Mouse (Mus musculus) cortical plate, adult 2 months (tissue): ENCODE measurements around the gene Whrn. TPM values are rescaled to one million over a fixed set of nuclear protein-coding genes. Genes with fewer than 3 reads are reported as not detected.

Source experiments
- H3K27ac ChIP-seq: fragments of 200-500 bp; 2 replicates; pipeline ENCODE4 v1.5.1; 2012; ENCODE audit warnings: low read length, control low read depth, inconsistent platforms; ENCODE audit not compliant: insufficient read depth
- H3K4me1 ChIP-seq: fragments of 200-500 bp; 2 replicates; pipeline ENCODE4 v1.6.1; 2011; ENCODE audit warnings: low read length; ENCODE audit not compliant: control insufficient read depth, insufficient read depth
- H3K4me3 ChIP-seq: fragments of 200-500 bp; 2 replicates; pipeline ENCODE4 v1.5.1; 2011; ENCODE audit warnings: mild to moderate bottlenecking, low read length, control low read depth; ENCODE audit not compliant: insufficient read depth
- CTCF ChIP-seq: fragments of 200-500 bp; IDR thresholded peaks from 2 replicates; pipeline ENCODE4 v1.5.1; 2011; ENCODE audit warnings: mild to moderate bottlenecking, control low read depth, low read length; ENCODE audit not compliant: insufficient read depth; ENCODE audit errors: extremely low read depth
- POLR2A ChIP-seq: fragments of 200-500 bp; IDR thresholded peaks from 2 replicates; pipeline ENCODE4 v1.6.1; 2011; ENCODE audit warnings: mild to moderate bottlenecking, low read length, control low read depth; ENCODE audit not compliant: insufficient read depth; ENCODE audit errors: extremely low read depth
- polyA plus RNA-seq: library from polyadenylated mRNA; depleted of rRNA; stranded (reverse); fragments of >200 nt; gene quantifications from 2 replicates; pipeline ENCODE4 v1.2.3, GENCODE M21; 2012

Gene Whrn
- polyA plus RNA-seq, 1 experiment: 56.2 TPM

DNA sequence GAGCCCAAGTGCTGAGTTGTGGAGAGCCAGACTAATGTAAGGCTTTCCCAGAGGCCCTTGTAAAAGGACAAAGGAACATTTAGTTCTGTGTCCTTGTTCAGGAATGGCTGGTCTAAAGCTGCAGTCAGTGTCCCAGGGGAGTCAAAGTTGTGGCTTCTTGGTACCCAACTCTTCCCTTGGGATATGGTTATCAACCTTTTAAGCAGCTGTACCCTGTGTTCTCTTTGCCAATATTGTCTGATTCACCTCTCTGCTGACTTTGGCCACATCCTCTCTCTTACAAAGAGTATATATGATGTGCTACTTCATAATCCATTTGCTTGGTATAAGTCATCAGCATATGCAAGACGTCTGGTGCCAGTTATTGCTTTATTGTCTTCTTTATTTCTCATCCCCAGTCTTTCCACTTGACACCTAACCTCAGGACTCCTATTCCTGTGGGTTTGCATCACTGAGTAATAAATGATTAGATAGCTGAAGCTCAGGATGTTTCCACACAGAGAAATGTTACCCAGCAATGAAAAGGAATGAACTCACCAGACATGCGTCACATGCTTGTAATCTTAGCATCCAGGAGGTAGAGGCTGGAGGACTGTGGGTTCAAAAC is 26.1 kb upstream of the Whrn start:
- Histone ChIP-seq H3K27ac (no peak overlapping the region), H3K4me1 (no peaks in the 10 kb centered on the region), H3K4me3 (no peak overlapping the region)
- TF ChIP-seq CTCF: no peak
- TF ChIP-seq POLR2A: no peak

GRCm38 (mm10) chr4:63515021-63515420 is 19.2 kb upstream of the Whrn start:
- H3K4me1 ChIP-seq: no peaks in the 10 kb centered on the region
- no peak overlapping the region for H3K4me3 ChIP-seq
- no peak for TF ChIP-seq CTCF
- no peak for TF ChIP-seq POLR2A
- no peak overlapping the region for H3K27ac ChIP-seq

DNA sequence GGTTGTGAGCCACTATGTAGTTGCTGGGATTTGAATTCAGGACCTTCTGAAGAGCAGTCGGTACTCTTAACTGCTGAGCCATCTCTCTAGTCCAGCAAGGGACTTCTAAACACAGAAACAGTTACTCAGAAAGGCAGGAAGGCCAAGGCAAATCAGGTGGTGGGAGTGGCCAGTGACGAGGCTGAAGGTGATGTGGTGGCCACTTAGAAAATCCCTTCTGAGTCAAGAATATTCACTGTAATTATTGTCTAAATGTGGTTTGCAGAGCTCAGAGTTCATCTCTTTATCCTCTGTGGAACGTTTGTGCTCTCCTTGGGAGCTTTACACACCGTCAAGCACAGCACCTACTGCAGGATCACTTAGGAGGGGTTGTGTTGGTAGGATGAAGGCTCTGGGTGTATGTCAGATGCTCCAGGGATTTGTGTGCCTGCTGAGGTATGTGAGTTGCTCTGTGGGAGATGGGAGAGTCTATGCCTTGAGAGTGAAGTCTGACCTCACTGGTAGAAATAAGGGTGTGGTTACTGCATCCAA is 18.7 kb upstream of the Whrn start:
- TF ChIP-seq CTCF (no peak), POLR2A (no peak)
- H3K4me1 ChIP-seq: no peaks in the 10 kb centered on the region
- H3K4me3 ChIP-seq: no peak overlapping the region
- H3K27ac ChIP-seq: no peak overlapping the region

GRCm38 (mm10) chr4:63512921-63513320 is 17.1 kb upstream of the Whrn start:
- Histone ChIP-seq H3K4me1 (no peaks in the 10 kb centered on the region), H3K27ac (no peak overlapping the region), H3K4me3 (no peak overlapping the region)
- no peak for TF ChIP-seq CTCF
- TF ChIP-seq POLR2A: no peak

DNA sequence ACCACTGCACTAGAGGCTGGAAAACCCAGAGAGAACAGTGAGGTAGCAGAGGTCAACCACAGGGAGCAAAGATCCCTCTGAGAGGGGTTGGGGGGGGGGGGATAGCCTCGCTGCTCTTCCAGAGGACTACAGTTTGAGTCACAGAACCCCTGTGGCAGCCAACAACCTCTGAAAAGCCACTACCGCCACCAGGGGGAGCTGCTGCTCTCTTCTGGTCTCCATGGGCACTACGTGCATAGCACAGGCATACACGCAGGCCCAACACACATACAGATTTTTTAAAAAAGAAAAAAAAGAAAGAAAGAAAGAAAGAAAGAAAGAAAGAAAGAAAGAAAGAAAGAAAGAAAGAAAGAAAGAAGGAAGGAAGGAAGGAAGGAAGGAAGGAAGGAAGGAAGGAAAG is 12.4 kb upstream of the Whrn start:
- Histone ChIP-seq H3K4me3 (no peak overlapping the region), H3K4me1 (no peaks in the 10 kb centered on the region), H3K27ac (no peak overlapping the region)
- TF ChIP-seq CTCF (peak; percentile 47), POLR2A (no peak)

DNA sequence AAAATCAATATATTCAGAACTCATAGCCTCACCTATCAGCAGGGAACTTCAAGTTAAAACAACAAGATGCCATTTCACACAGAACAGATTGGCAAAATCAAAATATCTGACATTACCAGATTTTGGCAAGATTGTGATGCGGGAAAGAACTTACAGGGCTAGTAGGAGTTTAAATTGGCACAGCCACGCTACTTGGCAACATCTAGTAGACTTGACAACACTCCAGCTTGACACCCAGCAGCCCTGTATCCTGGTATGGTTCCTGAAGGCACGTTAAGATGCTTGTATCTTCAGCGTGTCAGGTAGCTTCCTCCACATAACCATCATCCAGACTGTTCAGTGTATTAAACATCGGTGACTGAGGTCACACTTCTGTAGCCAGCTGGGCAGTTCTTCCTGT is 11.7 kb upstream of the Whrn start:
- no peaks in the 10 kb centered on the region for H3K4me1 ChIP-seq
- no peak for TF ChIP-seq POLR2A
- no peak overlapping the region for H3K4me3 ChIP-seq
- H3K27ac ChIP-seq: no peak overlapping the region

GRCm38 (mm10) chr4:63503949-63504348 is 8.2 kb upstream of the Whrn start:
- H3K27ac ChIP-seq: no peak overlapping the region
- no peak for TF ChIP-seq POLR2A
- no peak for TF ChIP-seq CTCF
- no peak overlapping the region for H3K4me3 ChIP-seq
- H3K4me1 ChIP-seq: no peaks in the 10 kb centered on the region

GRCm38 (mm10) chr4:63501050-63501449 is 5.3 kb upstream of the Whrn start:
- H3K4me1 ChIP-seq: no peaks in the 10 kb centered on the region; the same call in 1 of the 2 replicates
- H3K27ac ChIP-seq: no peak overlapping the region
- TF ChIP-seq POLR2A (no peak), CTCF (no peak)
- no peak overlapping the region for H3K4me3 ChIP-seq

DNA sequence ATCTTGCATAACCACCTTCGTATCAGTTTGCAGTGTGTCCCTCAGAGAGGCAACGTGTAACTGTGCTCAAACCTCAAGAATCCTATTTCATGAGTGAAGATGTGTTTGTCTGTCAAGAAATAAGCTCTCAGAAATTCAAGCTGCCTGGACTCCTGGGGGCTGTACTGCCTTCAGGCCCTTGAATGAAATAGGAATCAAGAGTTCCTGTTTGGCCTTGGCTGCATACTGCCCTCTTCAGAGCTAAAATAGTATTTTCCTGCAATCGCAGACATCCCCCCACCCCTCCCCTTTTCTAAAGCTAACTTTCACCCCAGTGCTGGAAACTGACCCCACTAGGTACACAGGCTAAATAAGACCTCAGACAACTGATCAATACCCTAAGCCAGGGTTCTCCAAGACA is 2.6 kb upstream of the Whrn start:
- no peak overlapping the region for H3K27ac ChIP-seq
- H3K4me3 ChIP-seq: no peak overlapping the region
- no peak for TF ChIP-seq POLR2A
- TF ChIP-seq CTCF: peak; percentile 24; the same call in 1 of the 2 replicates
- H3K4me1 ChIP-seq: peaks cover 1% of the 10 kb centered on the region; the same call in 1 of the 2 replicates

DNA sequence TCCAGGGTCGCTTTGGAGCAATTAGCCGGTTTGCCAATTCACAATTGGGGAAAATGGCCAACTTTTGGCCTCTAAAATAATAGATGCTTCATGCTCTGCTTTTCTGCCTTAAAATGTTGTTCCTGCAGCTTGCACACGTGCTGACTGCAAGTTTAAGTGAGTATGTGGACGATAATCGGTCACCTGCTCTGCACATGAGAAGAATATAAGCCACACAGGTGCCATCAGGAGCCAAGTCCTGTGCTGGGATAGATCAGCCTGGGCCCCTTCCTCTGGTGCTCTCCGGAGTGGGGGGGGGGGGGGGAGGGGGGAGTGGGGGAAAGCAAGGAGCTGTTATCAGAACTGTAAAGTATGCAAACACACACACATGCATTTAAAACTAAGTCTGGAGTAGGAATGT is 521 bp upstream of the Whrn start:
- no peak overlapping the region for H3K27ac ChIP-seq
- TF ChIP-seq POLR2A (no peak), CTCF (no peak)
- H3K4me3 ChIP-seq: peak overlapping the region; percentile 16
- peaks cover 1% of the 10 kb centered on the region; the same call in 1 of the 2 replicates for H3K4me1 ChIP-seq
